Mouse (Mus musculus): ENCODE measurements around the gene Clec10a. TPM values are rescaled to one million over a fixed set of nuclear protein-coding genes. Genes with fewer than 3 reads are reported as not detected.
"Not testable (repeated sequence)": the region's sequence is repeated elsewhere in the genome, so short reads cannot be mapped to it uniquely, and the experiment has no call there.

Clec10a gene
- polyA plus RNA-seq (2014; fragmentation: Nextera tagmentation; extraction: Ambion mirVana): 0.72 and 1.3 TPM in 2 replicates

GRCm38 (mm10) chr11:70155897-70156296, at the start of gene Clec10a:
TSS of gene Clec10a (plus strand) at chr11:70156197.
- H3K36me3 ChIP-seq (replicated peaks; ENCODE audit: control insufficient read depth, insufficient read depth, low read depth, low read length); H3K9me3 ChIP-seq (replicated peaks; ENCODE audit: control insufficient read depth, low read length); H3K4me2 ChIP-seq (ENCODE audit: low read depth, low read length); ATAC-seq (replicated peaks; ENCODE audit: insufficient number of reproducible peaks, low FRiP score, low TSS enrichment, low read depth); H3K27ac ChIP-seq (replicated peaks; ENCODE audit: low read depth, low read length); H3K4me1 ChIP-seq (ENCODE audit: control insufficient read depth, insufficient read depth, low read length); H3K27me3 ChIP-seq (ENCODE audit: control insufficient read depth, insufficient read depth, low read length); DNase-seq (ENCODE audit: low spot score); H3K9ac ChIP-seq (replicated peaks; ENCODE audit: low read length); H3K4me3 ChIP-seq (ENCODE audit: low read depth, low read length): not testable (repeated sequence)
- WGBS: no CpG with 5 or more reads among the region's 5 CpGs

GRCm38 (mm10) chr11:70107085-70107484, 48.9 kb upstream of the Clec10a start:
- no peaks in the 10 kb centered on the region for H3K4me1 ChIP-seq (ENCODE audit: control insufficient read depth, insufficient read depth, low read length)
- no peaks in the 10 kb centered on the region for H3K36me3 ChIP-seq (replicated peaks; ENCODE audit: control insufficient read depth, insufficient read depth, low read depth, low read length)
- no peak overlapping the region for H3K9ac ChIP-seq (replicated peaks; ENCODE audit: low read length)
- DNase-seq (ENCODE audit: low spot score): no peak
- no peak overlapping the region for H3K4me2 ChIP-seq (ENCODE audit: low read depth, low read length)
- no peak overlapping the region for H3K27ac ChIP-seq (replicated peaks; ENCODE audit: low read depth, low read length)
- H3K4me3 ChIP-seq (ENCODE audit: low read depth, low read length): no peak overlapping the region
- H3K27me3 ChIP-seq (ENCODE audit: control insufficient read depth, insufficient read depth, low read length): no peaks in the 10 kb centered on the region
- no peak for ATAC-seq (replicated peaks; ENCODE audit: insufficient number of reproducible peaks, low FRiP score, low TSS enrichment, low read depth)
- no peaks in the 10 kb centered on the region for H3K9me3 ChIP-seq (replicated peaks; ENCODE audit: control insufficient read depth, low read length)
- 70% methylated on average over 8 of the region's 8 CpGs for WGBS

- H3K27ac ChIP-seq (replicated peaks; ENCODE audit: low read depth, low read length): no peak overlapping the region
- H3K4me3 ChIP-seq (ENCODE audit: low read depth, low read length): no peak overlapping the region
- no peaks in the 10 kb centered on the region for H3K4me1 ChIP-seq (ENCODE audit: control insufficient read depth, insufficient read depth, low read length)
- H3K9me3 ChIP-seq (replicated peaks; ENCODE audit: control insufficient read depth, low read length): no peaks in the 10 kb centered on the region
- H3K4me2 ChIP-seq (ENCODE audit: low read depth, low read length): no peak overlapping the region
- H3K9ac ChIP-seq (replicated peaks; ENCODE audit: low read length): no peak overlapping the region
- no peaks in the 10 kb centered on the region for H3K36me3 ChIP-seq (replicated peaks; ENCODE audit: control insufficient read depth, insufficient read depth, low read depth, low read length)
- peak; percentile 39 for DNase-seq (ENCODE audit: low spot score)
- 72% methylated on average over 3 of the region's 3 CpGs for WGBS
- H3K27me3 ChIP-seq (ENCODE audit: control insufficient read depth, insufficient read depth, low read length): no peaks in the 10 kb centered on the region
- no peak for ATAC-seq (replicated peaks; ENCODE audit: insufficient number of reproducible peaks, low FRiP score, low TSS enrichment, low read depth)
Observed at GRCm38 (mm10) chr11:70110146-70110545, 45.9 kb upstream of the Clec10a start.

GRCm38 (mm10) chr11:70114562-70114961, 41.4 kb upstream of the Clec10a start:
- DNase-seq (ENCODE audit: low spot score) (no peak), ATAC-seq (replicated peaks; ENCODE audit: insufficient number of reproducible peaks, low FRiP score, low TSS enrichment, low read depth) (no peak)
- WGBS: 41% methylated on average over 4 of the region's 4 CpGs
- Histone ChIP-seq H3K9ac (replicated peaks; ENCODE audit: low read length) (no peak overlapping the region), H3K27me3 (ENCODE audit: control insufficient read depth, insufficient read depth, low read length) (no peaks in the 10 kb centered on the region), H3K27ac (replicated peaks; ENCODE audit: low read depth, low read length) (no peak overlapping the region), H3K4me1 (ENCODE audit: control insufficient read depth, insufficient read depth, low read length) (no peaks in the 10 kb centered on the region), H3K36me3 (replicated peaks; ENCODE audit: control insufficient read depth, insufficient read depth, low read depth, low read length) (no peaks in the 10 kb centered on the region), H3K9me3 (replicated peaks; ENCODE audit: control insufficient read depth, low read length) (no peaks in the 10 kb centered on the region), H3K4me3 (ENCODE audit: low read depth, low read length) (no peak overlapping the region), H3K4me2 (ENCODE audit: low read depth, low read length) (no peak overlapping the region)

GRCm38 (mm10) chr11:70115901-70116300, 40.1 kb upstream of the Clec10a start:
- Histone ChIP-seq H3K4me2 (ENCODE audit: low read depth, low read length) (no peak overlapping the region), H3K27me3 (ENCODE audit: control insufficient read depth, insufficient read depth, low read length) (no peaks in the 10 kb centered on the region), H3K36me3 (replicated peaks; ENCODE audit: control insufficient read depth, insufficient read depth, low read depth, low read length) (no peaks in the 10 kb centered on the region), H3K27ac (replicated peaks; ENCODE audit: low read depth, low read length) (no peak overlapping the region), H3K9ac (replicated peaks; ENCODE audit: low read length) (no peak overlapping the region), H3K4me1 (ENCODE audit: control insufficient read depth, insufficient read depth, low read length) (no peaks in the 10 kb centered on the region), H3K9me3 (replicated peaks; ENCODE audit: control insufficient read depth, low read length) (no peaks in the 10 kb centered on the region), H3K4me3 (ENCODE audit: low read depth, low read length) (no peak overlapping the region)
- ATAC-seq (replicated peaks; ENCODE audit: insufficient number of reproducible peaks, low FRiP score, low TSS enrichment, low read depth): no peak
- DNase-seq (ENCODE audit: low spot score): no peak
- WGBS: 91% methylated on average over 3 of the region's 3 CpGs

GRCm38 (mm10) chr11:70129926-70130379, 26.0 kb upstream of the Clec10a start, which contains the start of gene Mgl2:
TSS of gene Mgl2 (plus strand) at chr11:70130329.
- H3K4me2 ChIP-seq (ENCODE audit: low read depth, low read length): no peak within 1 kb of the TSS
- H3K4me1 ChIP-seq (ENCODE audit: control insufficient read depth, insufficient read depth, low read length): no peaks in the 10 kb centered on the region
- WGBS: 91% methylated on average over 9 of the region's 9 CpGs
- H3K27ac ChIP-seq (replicated peaks; ENCODE audit: low read depth, low read length): no peak within 1 kb of the TSS
- ATAC-seq (replicated peaks; ENCODE audit: insufficient number of reproducible peaks, low FRiP score, low TSS enrichment, low read depth): no peak
- no peak within 1 kb of the TSS for H3K9ac ChIP-seq (replicated peaks; ENCODE audit: low read length)
- H3K4me3 ChIP-seq (ENCODE audit: low read depth, low read length): no peak within 1 kb of the TSS
- H3K36me3 ChIP-seq (replicated peaks; ENCODE audit: control insufficient read depth, insufficient read depth, low read depth, low read length): no peaks in the 10 kb centered on the region
- H3K27me3 ChIP-seq (ENCODE audit: control insufficient read depth, insufficient read depth, low read length): no peaks in the 10 kb centered on the region
- no peaks in the 10 kb centered on the region for H3K9me3 ChIP-seq (replicated peaks; ENCODE audit: control insufficient read depth, low read length)
- DNase-seq (ENCODE audit: low spot score): no peak

- H3K4me1 ChIP-seq (ENCODE audit: control insufficient read depth, insufficient read depth, low read length); H3K4me3 ChIP-seq (ENCODE audit: low read depth, low read length); H3K27ac ChIP-seq (replicated peaks; ENCODE audit: low read depth, low read length); H3K27me3 ChIP-seq (ENCODE audit: control insufficient read depth, insufficient read depth, low read length); H3K36me3 ChIP-seq (replicated peaks; ENCODE audit: control insufficient read depth, insufficient read depth, low read depth, low read length); ATAC-seq (replicated peaks; ENCODE audit: insufficient number of reproducible peaks, low FRiP score, low TSS enrichment, low read depth); H3K4me2 ChIP-seq (ENCODE audit: low read depth, low read length); H3K9me3 ChIP-seq (replicated peaks; ENCODE audit: control insufficient read depth, low read length); H3K9ac ChIP-seq (replicated peaks; ENCODE audit: low read length); DNase-seq (ENCODE audit: low spot score): not testable (repeated sequence)
- 71% methylated on average over 3 of the region's 3 CpGs for WGBS
Observed at GRCm38 (mm10) chr11:70135001-70135400, 21.0 kb upstream of the Clec10a start.

- H3K36me3 ChIP-seq (replicated peaks; ENCODE audit: control insufficient read depth, insufficient read depth, low read depth, low read length); H3K4me3 ChIP-seq (ENCODE audit: low read depth, low read length); H3K27me3 ChIP-seq (ENCODE audit: control insufficient read depth, insufficient read depth, low read length); H3K27ac ChIP-seq (replicated peaks; ENCODE audit: low read depth, low read length); DNase-seq (ENCODE audit: low spot score); ATAC-seq (replicated peaks; ENCODE audit: insufficient number of reproducible peaks, low FRiP score, low TSS enrichment, low read depth); H3K9me3 ChIP-seq (replicated peaks; ENCODE audit: control insufficient read depth, low read length); H3K4me1 ChIP-seq (ENCODE audit: control insufficient read depth, insufficient read depth, low read length); H3K4me2 ChIP-seq (ENCODE audit: low read depth, low read length); H3K9ac ChIP-seq (replicated peaks; ENCODE audit: low read length): not testable (repeated sequence)
- WGBS: 94% methylated on average over 8 of the region's 8 CpGs
Observed at GRCm38 (mm10) chr11:70135925-70136324, 20.1 kb upstream of the Clec10a start.
